Mouse (Mus musculus) kidney, postnatal 14 days (tissue): ENCODE measurements at regions not wholly inside any gene's neighbourhood (a gene's known extent, or its start where the extent isn't known, plus 50 kb on each side); places are given as distances from the start of the nearest gene placed in this dataset.

Experiments
- DNase-seq: peaks from one replicate; pipeline ENCODE4 v3.0.0; 2022; ENCODE audit warnings: mixed read lengths

DNA sequence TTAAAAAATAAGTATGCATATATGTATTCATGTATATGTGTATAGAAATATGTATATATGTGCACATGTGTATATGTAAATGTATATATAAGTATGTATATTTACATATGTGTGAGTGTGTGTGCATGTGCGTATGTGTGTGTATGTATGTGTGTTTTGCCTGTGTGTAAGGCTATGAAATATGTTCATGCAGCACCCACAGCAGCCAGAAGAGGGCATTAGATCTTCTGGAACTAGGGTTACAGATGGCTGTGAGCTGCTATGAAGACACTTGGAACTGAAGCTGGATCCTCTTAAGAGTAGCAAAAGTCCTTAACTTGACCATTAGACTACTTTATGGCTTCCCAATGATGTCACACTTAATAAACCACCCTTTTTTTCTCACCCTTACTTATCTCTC, 166.2 kb upstream of the Nampt start:
- DNase-seq = no peak

DNA sequence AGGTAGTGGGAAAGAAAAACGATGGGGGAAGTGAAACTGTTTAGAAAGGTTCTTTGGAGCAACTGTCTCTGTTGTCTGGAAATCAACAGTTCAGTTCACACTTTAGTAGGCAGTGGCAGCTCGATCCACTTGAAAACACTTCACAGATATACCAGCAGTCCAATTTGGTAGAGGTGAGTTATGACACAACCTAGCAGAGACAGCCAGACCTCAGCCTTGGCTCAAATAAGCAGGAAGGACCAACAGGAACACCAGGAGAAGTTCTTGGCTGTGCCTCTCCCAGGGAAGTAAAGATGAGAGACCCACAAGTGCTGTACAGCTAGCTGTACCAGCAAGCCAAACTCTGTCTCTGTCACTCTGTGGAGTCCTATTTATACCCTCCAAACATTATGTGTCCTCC, 163.2 kb upstream of the Nampt start:
- DNase-seq = no peak

GRCm38 (mm10) chr12:32661782-32662413, 157.4 kb upstream of the Nampt start:
- peak; percentile 38 for DNase-seq

GRCm38 (mm10) chr12:32666040-32666439, 153.3 kb upstream of the Nampt start:
- DNase-seq = peak; percentile 14

- DNase-seq = no peak
Observed at GRCm38 (mm10) chr12:32677908-32678307, 141.4 kb upstream of the Nampt start.

DNA sequence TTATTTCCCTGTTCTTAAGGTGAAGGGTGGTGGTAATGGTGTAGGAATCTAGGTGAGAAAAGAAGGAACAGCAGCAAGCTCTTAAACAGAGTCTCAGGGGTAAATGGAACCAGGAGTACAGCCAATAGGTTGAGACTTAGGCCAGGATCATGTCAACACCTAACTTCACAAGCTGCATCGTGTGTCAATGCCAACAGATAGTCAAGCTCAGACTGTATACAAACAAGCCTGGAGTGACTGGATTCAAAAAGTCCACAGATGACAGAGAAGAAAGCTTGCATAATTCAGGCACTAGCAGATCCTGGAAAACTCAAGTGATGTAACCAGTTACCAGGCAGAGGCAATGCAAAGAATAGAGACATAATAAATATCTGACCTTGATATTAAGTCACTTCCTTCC, 140.6 kb upstream of the Nampt start:
- DNase-seq = no peak

DNA sequence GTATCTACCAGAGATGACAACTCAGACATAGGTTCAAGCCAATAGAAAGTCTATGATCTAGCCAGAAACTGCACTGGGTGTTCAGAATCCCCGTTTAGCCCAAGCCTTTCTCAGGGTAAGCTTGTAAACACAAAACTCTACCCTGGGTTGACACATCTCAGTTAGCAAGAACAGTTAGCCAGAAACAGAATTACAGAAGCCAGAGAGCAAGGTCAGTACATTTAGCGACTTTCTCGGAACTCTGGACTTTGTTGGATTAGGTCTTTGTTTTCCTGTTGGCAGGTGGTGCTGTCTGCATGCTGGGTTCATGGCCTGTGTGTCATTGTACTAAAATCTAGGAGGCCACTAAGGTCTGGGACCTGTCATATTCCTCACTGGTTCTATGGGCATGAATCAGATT, 137.4 kb upstream of the Nampt start:
- no peak for DNase-seq

DNA sequence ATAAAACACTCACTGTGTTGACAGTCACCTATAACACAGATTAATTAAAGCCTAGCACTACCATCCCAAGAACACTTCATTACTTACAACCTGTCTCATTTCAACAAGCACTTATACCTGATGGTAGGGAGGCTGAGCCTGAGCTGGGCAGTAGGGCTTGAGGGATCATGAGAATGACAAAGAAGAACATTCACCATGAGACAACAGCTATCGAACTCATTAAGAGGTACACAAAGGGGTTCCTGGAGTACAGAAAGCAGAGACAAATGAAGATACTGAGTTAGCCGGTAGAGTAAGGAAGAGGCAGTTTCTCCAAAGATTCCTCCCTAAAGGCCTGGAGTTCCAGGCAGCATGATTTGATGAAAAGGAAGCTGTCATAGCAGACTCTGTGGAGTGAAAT, 136.0 kb upstream of the Nampt start:
- DNase-seq = no peak

GRCm38 (mm10) chr12:32685788-32686385, 133.5 kb upstream of the Nampt start:
- no peak for DNase-seq

- DNase-seq = peak; percentile 40
Observed at GRCm38 (mm10) chr12:32689361-32689760, 130.0 kb upstream of the Nampt start.

DNA sequence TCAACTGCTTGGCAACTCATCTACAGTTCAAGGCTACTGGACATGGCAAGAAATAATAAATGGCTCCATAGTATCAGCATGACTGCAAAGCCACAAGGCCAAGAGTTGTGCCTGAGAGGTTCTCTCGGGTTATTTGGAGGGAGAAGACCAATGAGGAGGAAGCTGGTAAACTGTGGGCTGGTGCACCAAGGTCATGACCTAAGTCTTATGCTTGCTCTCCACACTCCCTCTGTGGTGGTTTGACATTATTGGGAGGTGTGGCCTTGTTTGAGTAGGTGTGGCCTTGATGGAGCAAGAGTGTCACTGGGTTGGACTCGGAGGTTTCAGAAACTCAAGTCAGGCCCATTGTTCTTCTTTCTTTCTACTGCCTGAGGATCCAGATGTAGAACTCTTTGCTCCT, 129.2 kb upstream of the Nampt start:
- no peak for DNase-seq

DNA sequence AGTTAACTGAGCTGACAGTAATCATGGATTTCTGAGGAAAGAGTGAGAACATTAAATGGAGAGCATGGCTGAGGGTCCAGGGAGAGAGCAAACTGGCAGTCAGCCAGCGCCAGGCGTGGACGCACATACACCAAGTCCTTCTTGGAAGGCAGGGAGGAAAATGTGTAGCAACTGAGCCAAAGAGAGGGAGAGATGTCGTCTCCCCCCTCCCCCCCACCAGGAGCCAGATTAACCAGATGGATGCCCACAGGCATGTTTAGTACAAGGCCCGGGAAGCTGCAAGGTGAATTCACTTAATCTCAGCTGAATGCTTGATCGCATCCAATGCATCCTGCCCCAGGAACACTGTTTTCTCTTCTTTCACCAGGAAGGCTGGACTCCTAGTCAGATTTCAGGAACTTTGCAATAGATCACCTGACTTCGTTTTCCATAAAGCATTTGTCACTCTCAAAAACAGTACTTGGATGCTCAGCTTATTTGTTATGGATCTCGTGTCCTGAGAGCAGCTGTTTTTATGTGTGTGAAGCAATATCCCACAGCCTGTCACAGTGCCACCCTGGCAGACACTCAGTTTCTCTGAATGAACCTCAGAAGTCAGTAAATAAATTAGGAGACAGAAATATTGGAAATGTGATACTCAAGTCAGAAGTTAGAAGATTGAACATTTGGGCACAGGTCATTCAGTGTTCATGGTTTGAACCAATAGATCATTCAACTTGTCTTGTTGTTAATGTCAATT, 127.1 kb upstream of the Nampt start:
- DNase-seq = peak; percentile 62

DNA sequence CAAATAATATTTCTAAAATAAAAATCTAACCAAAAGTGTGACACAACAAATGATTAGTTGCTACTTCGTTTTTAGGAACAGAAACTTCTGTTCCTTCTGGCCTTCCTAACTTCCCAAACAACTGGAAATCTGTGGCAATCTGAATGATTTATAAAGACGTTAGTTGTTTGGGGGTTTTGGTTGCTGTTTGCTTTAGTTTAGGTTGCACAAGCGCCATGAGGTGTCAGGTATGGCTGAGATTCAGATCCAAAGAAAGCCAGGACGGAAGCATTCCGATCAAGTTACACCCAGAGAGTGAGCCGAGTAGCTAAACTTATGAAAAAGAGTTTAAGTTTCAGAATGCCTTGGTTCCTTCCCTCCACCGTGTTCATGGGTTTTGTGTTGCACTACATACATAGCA, 126.4 kb upstream of the Nampt start:
- DNase-seq = no peak

- DNase-seq = no peak
Observed at GRCm38 (mm10) chr12:32693678-32694077, 125.7 kb upstream of the Nampt start.

DNA sequence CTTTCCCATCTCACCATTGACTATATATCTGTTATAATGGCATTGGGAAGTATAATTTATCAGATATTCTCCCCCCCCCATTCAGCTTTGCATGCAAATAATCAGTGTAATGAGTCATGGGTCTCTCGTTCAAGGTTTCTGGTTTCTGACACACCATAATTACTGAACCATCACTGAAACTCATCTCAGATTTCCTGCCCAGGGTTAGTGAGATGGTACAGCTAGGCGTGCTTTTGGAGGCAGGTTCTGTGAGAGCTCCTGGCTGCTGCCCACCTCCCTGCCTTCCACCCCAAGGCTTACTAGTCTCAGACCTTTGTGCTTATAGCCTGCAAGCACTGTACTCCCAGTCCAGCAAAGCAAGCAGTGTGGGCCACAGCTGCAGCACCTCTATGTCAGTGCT, 122.5 kb upstream of the Nampt start:
- DNase-seq = no peak

DNA sequence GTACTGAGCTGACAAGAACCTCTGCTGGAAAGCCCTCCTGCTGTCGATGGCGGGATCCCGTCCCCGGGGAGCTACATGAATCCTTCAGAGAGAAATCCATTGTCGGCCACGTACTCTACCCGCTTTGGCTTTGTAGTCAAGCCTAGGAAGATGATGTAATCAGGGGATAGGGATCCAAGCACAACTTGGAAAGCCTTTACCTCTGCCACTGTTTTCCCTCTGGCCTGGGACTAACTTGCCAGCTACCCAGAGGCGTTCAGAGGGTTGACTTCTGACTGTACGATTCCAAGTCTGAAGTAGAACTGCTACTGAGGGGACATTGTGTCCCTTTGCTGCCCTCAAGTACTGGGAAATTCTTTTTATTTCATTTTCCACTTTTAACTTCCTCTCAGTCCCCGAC, 110.2 kb upstream of the Nampt start:
- DNase-seq = no peak

GRCm38 (mm10) chr12:32717129-32717921, 102.0 kb upstream of the Nampt start:
- peak; percentile 83 for DNase-seq

DNA sequence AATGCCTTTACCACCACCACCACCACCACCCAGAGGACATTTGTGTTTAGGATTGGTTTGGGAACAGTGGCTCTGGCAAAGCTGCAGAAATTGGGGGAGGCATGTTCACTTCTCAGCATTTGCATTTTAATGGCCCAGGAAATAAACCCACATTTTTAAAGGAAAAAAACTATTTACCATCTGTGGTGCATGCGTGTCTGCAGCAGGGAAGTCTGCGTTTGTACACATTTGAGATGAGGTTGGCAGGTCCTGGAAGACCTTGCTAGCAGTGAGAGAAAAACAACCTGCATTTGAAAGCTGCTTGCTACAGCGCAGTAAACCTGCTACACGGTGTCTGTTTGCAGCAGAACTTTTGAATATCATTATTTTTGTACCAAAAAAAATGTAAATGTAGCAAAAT, 100.1 kb upstream of the Nampt start:
- no peak for DNase-seq

- no peak for DNase-seq
Observed at GRCm38 (mm10) chr12:32724451-32725188, 94.7 kb upstream of the Nampt start.

- no peak for DNase-seq
Observed at GRCm38 (mm10) chr12:32727539-32727938, 91.8 kb upstream of the Nampt start.

- no peak for DNase-seq
Observed at GRCm38 (mm10) chr12:32728425-32728824, 90.9 kb upstream of the Nampt start.

GRCm38 (mm10) chr12:32735224-32735623, 84.1 kb upstream of the Nampt start:
- DNase-seq = no peak

DNA sequence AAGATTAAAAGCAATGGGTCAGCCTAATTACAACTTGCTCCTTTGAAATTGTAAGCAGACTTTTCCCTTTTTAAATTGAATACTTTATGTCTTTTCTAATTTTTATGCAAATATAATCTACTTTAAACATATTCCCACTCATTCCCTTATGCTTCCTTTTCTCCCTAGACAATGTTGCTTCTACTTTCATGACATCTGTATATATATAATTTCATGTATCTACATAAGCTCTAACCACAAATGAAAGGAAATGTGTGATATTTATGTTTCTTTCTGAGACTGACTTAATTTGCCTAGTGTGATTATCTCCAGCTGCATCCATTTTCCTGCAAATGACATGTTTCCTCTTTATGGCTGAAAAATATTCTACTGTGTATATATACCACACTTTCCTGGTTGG, 77.9 kb upstream of the Nampt start:
- no peak for DNase-seq
